Mouse (Mus musculus) liver, adult 2 months (tissue): ENCODE measurements around the gene Tns2.

ENCODE experiments used
- CTCF ChIP-seq: fragments of 200-500 bp; IDR thresholded peaks from 2 replicates; pipeline ENCODE4 v1.5.1; 2011; ENCODE audit warnings: low read depth, low read length, control low read depth
- POLR2A ChIP-seq: fragments of 200-500 bp; IDR thresholded peaks from 2 replicates; pipeline ENCODE4 v1.6.1; 2011; ENCODE audit warnings: low read length, control low read depth; ENCODE audit not compliant: insufficient read depth; ENCODE audit errors: extremely low read depth

DNA sequence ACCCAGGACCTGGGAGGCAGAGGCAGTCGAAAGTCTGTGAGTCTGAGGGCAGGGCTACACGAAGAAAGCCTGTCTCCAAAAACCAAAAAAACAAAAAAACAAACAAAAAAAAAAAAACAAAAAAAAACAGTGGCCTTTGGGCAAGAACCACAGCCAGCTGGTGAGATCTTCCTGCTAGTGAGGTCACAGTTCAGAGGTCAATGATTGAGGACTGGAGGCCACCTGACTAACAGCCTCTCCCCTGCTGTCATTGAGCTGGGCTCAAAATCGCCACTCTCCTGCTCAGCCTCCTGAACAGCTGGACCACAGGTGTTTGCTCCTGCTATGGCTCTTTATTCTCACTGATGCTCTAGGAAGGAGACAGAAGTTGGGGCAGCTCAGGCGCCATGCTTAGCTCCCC lies 52.4 kb downstream of the Tns2 start:
- TF ChIP-seq POLR2A, result no peak
- no peak for TF ChIP-seq CTCF
